Mouse (Mus musculus) myocyte (in vitro differentiated cells): Measurements from ENCODE around the gene Gm20388. TPM values are rescaled to one million over a fixed set of nuclear protein-coding genes. Genes with fewer than 3 reads are reported as not detected.

Experiments used
- H3K27me3 ChIP-seq: one replicate; pipeline ENCODE4 v1.6.1; 2011; ENCODE audit not compliant: control insufficient read depth, insufficient read depth, insufficient read length
- H3K36me3 ChIP-seq: one replicate; pipeline ENCODE4 v1.6.1; 2011; ENCODE audit not compliant: control insufficient read depth, insufficient read depth
- H3K4me2 ChIP-seq: one replicate; pipeline ENCODE4 v1.6.1; 2011; ENCODE audit warnings: low read depth, control low read depth
- H3K4me3 ChIP-seq: one replicate; pipeline ENCODE4 v1.5.1; 2011; ENCODE audit warnings: mild to moderate bottlenecking, control low read depth, moderate library complexity
- H3K79me2 ChIP-seq: one replicate; pipeline ENCODE4 v1.6.1; 2011; ENCODE audit not compliant: control insufficient read depth, insufficient read depth
- H3ac ChIP-seq: one replicate; pipeline ENCODE4 v1.6.1; 2011; ENCODE audit not compliant: control insufficient read depth, insufficient read length
- CEBPB ChIP-seq: IDR thresholded peaks from 2 replicates; pipeline ENCODE4 v1.6.1; 2011; ENCODE audit warnings: mild to moderate bottlenecking, moderate library complexity; ENCODE audit not compliant: poor library complexity, insufficient read depth, severe bottlenecking
- E2F4 ChIP-seq: IDR thresholded peaks from one replicate; pipeline ENCODE4 v1.6.1; 2011; ENCODE audit warnings: mild to moderate bottlenecking, control low read depth, moderate library complexity; ENCODE audit not compliant: insufficient read depth
- MAX ChIP-seq: IDR thresholded peaks from one replicate; pipeline ENCODE4 v1.6.1; 2011; ENCODE audit warnings: low read depth, mild to moderate bottlenecking, control low read depth
- MYOD1 ChIP-seq, 3 experiments: IDR thresholded peaks; one replicate each; pipeline ENCODE4 v1.6.1; 2011; ENCODE audit warnings: control low read depth in 2 of 3, low read depth in 2 of 3, mild to moderate bottlenecking in 2 of 3, moderate library complexity in 1 of 3; ENCODE audit not compliant: insufficient read length in 2 of 3, control insufficient read depth in 1 of 3
- MYOG ChIP-seq, 3 experiments: IDR thresholded peaks; one replicate each; pipeline ENCODE4 v1.6.1; 2011; ENCODE audit warnings: control low read depth in 2 of 3, low read depth in 2 of 3, mild to moderate bottlenecking in 2 of 3; ENCODE audit not compliant: insufficient read length in 2 of 3, control insufficient read depth in 1 of 3, insufficient read depth in 1 of 3
- POLR2A ChIP-seq: IDR thresholded peaks from one replicate; pipeline ENCODE4 v1.6.1; 2011; ENCODE audit warnings: low read depth, mild to moderate bottlenecking, control low read depth, moderate library complexity; ENCODE audit not compliant: insufficient read length
- POLR2AphosphoS2 ChIP-seq: IDR thresholded peaks from one replicate; pipeline ENCODE4 v1.6.1; 2011; ENCODE audit warnings: low read depth, control low read depth; ENCODE audit not compliant: insufficient read length
- REST ChIP-seq: IDR thresholded peaks from one replicate; pipeline ENCODE4 v1.6.1; 2011; ENCODE audit warnings: mild to moderate bottlenecking, control low read depth, moderate library complexity; ENCODE audit not compliant: insufficient read depth, insufficient read length
- SRF ChIP-seq: IDR thresholded peaks from one replicate; pipeline ENCODE4 v1.6.1; 2011; ENCODE audit warnings: low read depth; ENCODE audit not compliant: control insufficient read depth, insufficient read length
- TCF12 ChIP-seq: IDR thresholded peaks from one replicate; pipeline ENCODE4 v1.6.1; 2011; ENCODE audit warnings: mild to moderate bottlenecking, control low read depth; ENCODE audit not compliant: poor library complexity, insufficient read depth, severe bottlenecking
- TCF3 ChIP-seq: IDR thresholded peaks from one replicate; pipeline ENCODE4 v1.6.1; 2011; ENCODE audit warnings: low read depth, control low read depth; ENCODE audit not compliant: insufficient read length
- USF1 ChIP-seq: IDR thresholded peaks from one replicate; pipeline ENCODE4 v1.6.1; 2011; ENCODE audit warnings: low read depth, mild to moderate bottlenecking, control low read depth, moderate library complexity
- polyA plus RNA-seq: library from polyadenylated mRNA; unstranded; fragments of >200 nt; fragmentation: generic; extraction: Trizol; gene quantifications from one replicate; pipeline ENCODE4 v1.2.1, GENCODE M21; 2012; ENCODE audit warnings: missing spikeins

Gene Gm20388
- polyA plus RNA-seq, 1 experiment = 15.3 TPM

GRCm38 (mm10) chr8:123064072-123064471, 3153.4 kb downstream of the Gm20388 start:
- peak overlapping the region; percentile 93 for H3K4me2 ChIP-seq
- H3K4me3 ChIP-seq = peak overlapping the region; percentile 75
- H3K36me3 ChIP-seq = no peaks in the 10 kb centered on the region
- no peak overlapping the region for H3ac ChIP-seq
- H3K79me2 ChIP-seq = peaks cover 25% of the 10 kb centered on the region
- TF ChIP-seq MYOD1 (IDR thresholded peaks at IDR 0.05; ENCODE audit: control insufficient read depth in 1 of 3, insufficient read length in 2 of 3, low read depth in 2 of 3) = peak in 2 of 3 experiments; percentile 58 to 67
- peak; percentile 38 to 84 (median 69) for TF ChIP-seq MYOG (IDR thresholded peaks at IDR 0.05; ENCODE audit: control insufficient read depth in 1 of 3, insufficient read depth in 1 of 3, insufficient read length in 2 of 3, low read depth in 2 of 3)
- TF ChIP-seq CEBPB = no peak
- TF ChIP-seq POLR2AphosphoS2 = no peak
- no peaks in the 10 kb centered on the region for H3K27me3 ChIP-seq

- Histone ChIP-seq H3K79me2 (peaks cover 29% of the 10 kb centered on the region), H3K4me2 (peak overlapping the region; percentile 93), H3ac (peak overlapping the region; percentile 71), H3K4me3 (peak overlapping the region; percentile 75), H3K36me3 (no peaks in the 10 kb centered on the region), H3K27me3 (no peaks in the 10 kb centered on the region)
- no peak for TF ChIP-seq USF1
- no peak for TF ChIP-seq MAX
- TF ChIP-seq REST = no peak
- no peak for TF ChIP-seq TCF12
- no peak for TF ChIP-seq POLR2A
- TF ChIP-seq SRF = no peak
- no peak for TF ChIP-seq MYOG (IDR thresholded peaks at IDR 0.05; ENCODE audit: control insufficient read depth in 1 of 3, insufficient read depth in 1 of 3, insufficient read length in 2 of 3, low read depth in 2 of 3)
These were observed 3154.2 kb downstream of the Gm20388 start for GRCm38 (mm10) chr8:123064809-123065213.

GRCm38 (mm10) chr8:123065214-123066100, 3154.8 kb downstream of the Gm20388 start:
- peak overlapping the region; percentile 93 for H3K4me2 ChIP-seq
- no peaks in the 10 kb centered on the region for H3K27me3 ChIP-seq
- TF ChIP-seq CEBPB = no peak
- peak; percentile 93 for TF ChIP-seq POLR2AphosphoS2
- TF ChIP-seq POLR2A = peak; percentile 82
- H3K4me3 ChIP-seq = peak overlapping the region; percentile 75
- H3ac ChIP-seq = peak overlapping the region; percentile 71
- H3K36me3 ChIP-seq = no peaks in the 10 kb centered on the region
- H3K79me2 ChIP-seq = peaks cover 29% of the 10 kb centered on the region

GRCm38 (mm10) chr8:123066101-123066683, 3155.6 kb downstream of the Gm20388 start:
- Histone ChIP-seq H3K79me2 (peaks cover 29% of the 10 kb centered on the region), H3K36me3 (no peaks in the 10 kb centered on the region), H3ac (peak overlapping the region; percentile 71), H3K4me2 (peak overlapping the region; percentile 90), H3K4me3 (peak overlapping the region; percentile 75), H3K27me3 (no peaks in the 10 kb centered on the region)
- TF ChIP-seq CEBPB (no peak), TCF3 (no peak), SRF (no peak), REST (no peak), MAX (no peak), MYOG (IDR thresholded peaks at IDR 0.05; ENCODE audit: control insufficient read depth in 1 of 3, insufficient read depth in 1 of 3, insufficient read length in 2 of 3, low read depth in 2 of 3) (no peak), MYOD1 (IDR thresholded peaks at IDR 0.05; ENCODE audit: control insufficient read depth in 1 of 3, insufficient read length in 2 of 3, low read depth in 2 of 3) (no peak), USF1 (no peak), POLR2A (no peak), TCF12 (no peak), POLR2AphosphoS2 (no peak), E2F4 (no peak)

- H3K79me2 ChIP-seq = peaks cover 23% of the 10 kb centered on the region
- no peak for TF ChIP-seq TCF3
- no peak for TF ChIP-seq SRF
- no peak for TF ChIP-seq MYOG (IDR thresholded peaks at IDR 0.05; ENCODE audit: control insufficient read depth in 1 of 3, insufficient read depth in 1 of 3, insufficient read length in 2 of 3, low read depth in 2 of 3)
- TF ChIP-seq TCF12 = no peak
- TF ChIP-seq MYOD1 (IDR thresholded peaks at IDR 0.05; ENCODE audit: control insufficient read depth in 1 of 3, insufficient read length in 2 of 3, low read depth in 2 of 3) = no peak
- no peak for TF ChIP-seq REST
- TF ChIP-seq CEBPB = no peak
- no peak for TF ChIP-seq POLR2A
- no peak for TF ChIP-seq POLR2AphosphoS2
- H3K27me3 ChIP-seq = no peaks in the 10 kb centered on the region
- no peak overlapping the region for H3K4me3 ChIP-seq
- H3ac ChIP-seq = no peak overlapping the region
- no peak overlapping the region for H3K4me2 ChIP-seq
- H3K36me3 ChIP-seq = no peaks in the 10 kb centered on the region
These were observed 3160.5 kb downstream of the Gm20388 start for GRCm38 (mm10) chr8:123071176-123071575.
